Mouse (Mus musculus) left cerebral cortex, postnatal 25 days (tissue): ENCODE data around the gene Accs. TPM values are rescaled to one million over a fixed set of nuclear protein-coding genes. Genes with fewer than 3 reads are reported as not detected.

Experiments
- DNase-seq, 2 experiments: peaks; one replicate each; pipeline ENCODE4 v3.0.0; 2022; ENCODE audit warnings: low spot score in 2 of 2, mixed read lengths in 1 of 2
- intact Hi-C: fragments of 180-260 bp; cut with DNase I; formaldehyde crosslinking; loops from one replicate; pipeline ENCODE4 v1.15.1; 2025
- total RNA-seq, 2 experiments: library from RNA; stranded (reverse); gene quantifications; 2 replicates each; pipeline ENCODE4 v1.2.3; 2021

Gene Accs
- total RNA-seq, 2 experiments from 2014 or later = 2.4 to 3.6 TPM

DNA sequence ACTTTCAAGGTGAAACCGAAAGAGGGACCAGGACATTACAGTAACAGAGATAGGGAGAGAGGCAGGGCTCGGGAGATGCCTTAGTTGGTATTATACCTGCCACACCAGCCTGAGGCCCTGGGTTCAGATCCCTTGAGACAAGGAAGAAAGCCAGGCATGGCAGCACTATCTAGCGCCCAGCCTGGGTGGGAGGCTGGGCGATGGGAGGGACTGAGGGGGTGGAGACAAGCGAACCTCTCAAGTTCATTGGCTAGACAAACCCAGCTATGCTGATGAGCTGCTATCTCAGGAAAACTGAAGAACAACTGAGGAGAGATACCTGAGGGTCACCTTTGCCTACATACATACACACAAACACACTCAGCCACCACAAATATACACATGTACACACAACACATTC lies 44.7 kb downstream of the Accs start:
- no peak for DNase-seq
- intact Hi-C loops = no loop called here

DNA sequence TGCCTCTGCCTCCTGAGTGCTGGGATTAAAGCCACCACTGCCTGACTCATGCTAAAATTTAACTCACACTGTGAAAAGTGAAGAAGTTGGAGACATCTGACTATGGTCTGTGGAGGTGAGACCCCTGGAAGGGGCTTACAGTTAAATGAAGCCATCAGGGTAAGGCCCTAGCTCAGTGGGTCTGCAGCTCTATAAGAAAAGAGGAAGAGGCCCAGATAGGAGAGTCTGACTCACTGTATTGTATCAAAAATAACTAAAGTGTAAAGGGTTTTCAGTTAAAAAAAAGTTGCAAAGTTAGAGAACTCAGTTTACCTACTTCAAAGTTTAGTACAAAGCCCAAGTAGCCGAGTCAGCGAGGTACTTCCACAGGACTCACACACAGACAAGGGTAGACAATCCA lies 46.8 kb downstream of the Accs start:
- intact Hi-C loops = no loop called here
- no peak for DNase-seq

DNA sequence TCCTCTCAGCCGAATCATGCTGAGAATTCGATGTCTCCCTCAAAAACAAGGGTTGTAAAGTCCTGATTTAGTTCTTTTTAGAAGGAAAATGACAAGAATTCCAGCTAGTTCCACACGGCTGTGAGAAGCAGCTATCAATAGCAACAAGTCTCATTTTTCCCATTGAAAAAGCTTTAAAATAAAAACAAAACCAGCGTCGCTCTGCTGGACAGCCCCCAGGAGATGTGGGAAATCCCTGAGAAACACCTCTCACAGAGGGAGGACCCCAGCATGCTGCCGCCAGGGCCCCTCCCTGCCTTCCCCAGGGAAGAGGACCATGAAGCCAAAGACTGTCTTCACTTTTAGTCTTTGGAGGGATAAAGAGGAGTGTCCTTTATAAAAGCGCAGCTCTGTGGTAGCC lies 48.6 kb downstream of the Accs start:
- intact Hi-C loops = no loop called here
- DNase-seq = no peak

DNA sequence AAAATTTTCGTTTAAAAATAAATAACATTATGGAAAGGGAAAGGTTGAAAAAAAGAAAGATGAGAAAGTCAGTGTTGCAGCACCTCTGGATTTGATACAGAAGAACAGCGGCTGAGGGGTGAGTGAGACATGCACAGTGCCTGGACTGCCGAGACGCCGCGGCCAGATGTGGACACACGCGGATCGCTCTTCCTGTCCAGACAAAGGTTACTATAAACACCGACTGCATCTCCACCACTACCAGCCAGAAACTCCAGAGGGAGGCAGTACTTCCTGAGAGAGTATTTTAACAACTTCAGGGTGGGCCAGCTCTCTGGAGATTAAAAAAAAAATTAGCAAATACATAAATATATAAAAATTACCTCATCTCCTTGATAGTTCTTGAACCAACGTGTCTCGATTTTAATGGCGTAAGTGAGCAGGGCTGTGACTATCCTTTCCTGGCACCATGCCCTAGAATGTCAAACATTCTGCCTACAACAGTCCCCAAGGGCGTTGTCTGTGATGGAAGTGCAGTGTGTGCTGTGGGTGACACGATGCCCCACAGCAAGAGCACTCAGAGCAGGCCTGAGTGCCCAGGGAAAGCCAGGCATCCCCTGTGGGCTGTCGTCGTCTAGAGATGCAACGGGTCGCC lies 52.5 kb downstream of the Accs start:
- intact Hi-C loops = no loop called here
- DNase-seq = no peak

DNA sequence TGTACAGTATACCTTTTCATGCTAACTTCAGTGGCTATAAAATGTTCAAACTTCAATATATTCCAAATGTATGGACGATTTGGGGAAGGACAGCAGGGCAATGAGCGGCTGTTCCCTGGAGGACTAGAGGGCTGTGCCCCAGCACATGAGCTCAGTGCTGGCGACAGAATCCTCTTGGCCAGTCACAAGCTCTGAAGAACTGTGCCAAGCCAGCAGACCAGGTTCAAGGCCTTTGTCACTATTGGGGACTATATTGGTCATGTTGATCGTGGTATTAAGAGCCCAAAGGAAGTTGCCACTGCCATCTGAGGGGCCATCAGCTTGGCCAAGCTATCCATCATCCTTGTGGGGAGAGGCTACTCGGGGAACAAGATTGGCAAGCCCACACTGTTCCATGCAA lies 55.4 kb downstream of the Accs start:
- intact Hi-C loops = no loop called here
- no peak for DNase-seq

DNA sequence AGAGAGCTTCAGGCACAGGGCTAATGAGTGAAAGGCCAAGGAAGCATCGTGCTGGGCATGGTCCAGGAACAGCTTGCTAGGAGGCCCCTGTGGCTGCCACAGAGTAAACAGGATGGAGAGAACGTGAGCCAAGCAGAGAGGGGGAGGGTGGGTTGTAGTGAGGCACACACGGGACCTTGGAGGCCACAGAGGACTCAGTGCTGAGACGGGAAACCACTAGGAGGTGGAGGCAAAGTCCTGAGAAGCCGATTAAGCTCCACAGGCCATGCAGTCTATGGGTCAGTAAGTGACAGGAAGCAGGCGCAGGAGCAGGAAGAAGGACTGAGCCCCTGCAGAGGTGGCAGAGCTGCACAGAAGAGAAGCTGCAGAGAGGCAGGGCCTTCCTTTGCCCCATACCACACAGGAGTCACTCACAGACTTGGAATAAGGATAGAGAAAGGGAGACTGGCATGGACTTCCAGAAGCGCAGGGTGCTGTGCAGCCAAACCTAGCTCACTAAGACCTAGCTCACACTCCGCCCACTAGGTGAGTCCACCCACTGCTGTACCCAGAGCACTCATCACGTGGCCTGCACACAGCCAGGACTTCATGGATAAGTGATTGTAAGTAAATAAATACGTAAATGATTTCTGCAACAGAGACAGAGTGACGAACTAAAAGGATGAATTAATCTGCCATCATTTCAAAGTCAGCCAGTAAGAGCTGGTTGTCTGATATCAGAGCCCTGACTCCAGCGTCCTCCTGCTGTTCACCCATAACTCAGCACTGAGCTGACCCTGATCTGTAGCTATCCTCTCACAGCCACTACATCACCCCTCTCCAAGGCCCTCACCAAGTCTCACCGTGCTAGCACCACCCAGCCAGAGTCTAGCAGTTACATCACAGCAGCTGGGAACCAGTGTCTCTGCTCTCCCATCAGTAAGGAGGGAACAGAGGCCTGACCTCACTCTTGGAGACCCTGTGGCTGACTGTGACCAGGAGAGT lies 57.9 kb downstream of the Accs start:
- peak; percentile 36 to 63 for DNase-seq

DNA sequence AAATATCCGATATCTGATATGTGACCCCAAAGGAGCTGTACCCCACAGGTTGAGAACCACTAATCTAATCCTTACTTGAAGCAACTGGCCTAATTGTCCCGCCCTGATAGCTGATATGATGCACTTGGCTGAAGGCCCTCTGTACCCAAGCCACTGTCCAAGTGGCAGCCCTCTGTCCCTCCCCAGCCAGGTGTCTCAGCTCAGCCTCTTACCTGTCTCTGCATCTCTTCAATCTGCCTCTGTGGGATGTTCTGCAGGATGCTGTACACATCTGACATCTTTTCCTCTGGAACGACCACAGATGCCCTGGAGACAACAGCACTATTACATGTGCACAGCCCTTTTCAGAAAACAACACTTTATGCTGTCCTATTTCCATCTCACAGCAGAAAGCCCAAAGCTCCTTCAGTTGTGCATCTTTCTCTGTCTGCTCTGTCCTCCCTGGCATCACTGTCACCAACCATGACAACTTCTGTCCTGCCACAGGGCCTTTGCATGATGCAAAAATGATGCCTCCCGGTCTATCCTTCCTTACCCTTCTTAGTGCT lies 58.9 kb downstream of the Accs start:
- intact Hi-C loops = no loop called here
- DNase-seq = no peak

More for the DNA sequence above, 57.9 kb downstream of the Accs start:
- intact Hi-C loops = no loop called here

DNA sequence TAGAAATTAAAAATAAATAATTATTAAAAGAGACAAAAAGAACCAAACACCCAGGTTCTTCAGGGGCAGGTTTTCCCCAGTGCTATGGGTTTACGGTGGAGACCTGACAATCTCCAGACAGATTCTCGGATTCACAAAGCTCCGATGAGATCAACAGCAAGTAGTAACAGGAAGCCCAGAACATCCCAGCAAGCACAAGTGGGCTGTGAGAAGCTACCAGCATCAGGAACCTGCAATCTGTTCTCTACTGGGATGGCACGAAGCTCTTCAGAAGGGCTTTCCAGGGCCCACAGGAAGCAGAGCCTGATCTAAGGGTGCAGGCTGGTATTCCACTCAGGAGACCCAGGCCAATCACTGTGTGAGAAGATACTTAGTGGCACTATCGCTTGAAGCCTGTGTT lies 61.2 kb downstream of the Accs start:
- intact Hi-C loops = no loop called here
- peak in 1 of 2 experiments; percentile 37 for DNase-seq

DNA sequence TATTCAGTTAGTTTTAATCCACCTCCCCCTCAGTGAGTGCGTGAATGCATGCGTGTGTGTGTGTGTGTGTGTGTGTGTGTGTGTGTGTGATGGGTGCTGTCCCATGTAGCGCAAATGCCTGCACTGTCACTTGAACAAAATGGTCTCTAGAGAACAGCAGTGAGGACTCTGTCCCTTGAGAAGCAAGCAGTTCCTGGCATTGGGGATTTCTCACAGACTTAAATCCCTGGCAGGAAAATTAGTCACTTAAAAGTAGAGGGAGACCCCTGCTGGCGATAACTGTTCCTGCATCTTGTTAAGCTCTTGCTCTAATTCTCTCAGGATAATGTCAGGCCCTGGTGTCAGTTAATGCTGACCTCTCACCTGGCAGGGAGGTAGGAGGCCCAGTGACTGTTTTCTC lies 63.6 kb downstream of the Accs start:
- peak; percentile 85 to 90 for DNase-seq
- intact Hi-C loops = loop anchor here (2.0 kb wide), 1 partner anchor 311 kb away; no protein-coding TSS in a partner anchor

DNA sequence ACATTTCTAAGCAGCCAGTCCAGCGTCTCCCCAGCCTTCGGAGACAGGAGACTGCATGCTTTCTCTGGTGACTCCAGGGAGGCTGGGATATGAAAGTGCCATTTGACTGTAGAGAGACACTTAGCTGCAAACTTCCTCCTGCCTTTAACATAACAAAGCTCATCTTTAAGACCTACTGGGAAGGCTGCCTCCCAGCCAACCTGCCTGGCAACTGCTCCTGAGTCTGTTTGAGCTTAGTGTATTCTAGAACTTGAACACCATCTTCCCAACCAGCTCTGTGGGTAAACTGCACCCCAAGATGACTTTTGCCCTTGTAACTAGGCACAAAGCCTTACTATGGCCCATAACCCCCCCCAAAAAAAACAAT lies 64.3 kb downstream of the Accs start:
- no peak for DNase-seq
- intact Hi-C loops = no loop called here

DNA sequence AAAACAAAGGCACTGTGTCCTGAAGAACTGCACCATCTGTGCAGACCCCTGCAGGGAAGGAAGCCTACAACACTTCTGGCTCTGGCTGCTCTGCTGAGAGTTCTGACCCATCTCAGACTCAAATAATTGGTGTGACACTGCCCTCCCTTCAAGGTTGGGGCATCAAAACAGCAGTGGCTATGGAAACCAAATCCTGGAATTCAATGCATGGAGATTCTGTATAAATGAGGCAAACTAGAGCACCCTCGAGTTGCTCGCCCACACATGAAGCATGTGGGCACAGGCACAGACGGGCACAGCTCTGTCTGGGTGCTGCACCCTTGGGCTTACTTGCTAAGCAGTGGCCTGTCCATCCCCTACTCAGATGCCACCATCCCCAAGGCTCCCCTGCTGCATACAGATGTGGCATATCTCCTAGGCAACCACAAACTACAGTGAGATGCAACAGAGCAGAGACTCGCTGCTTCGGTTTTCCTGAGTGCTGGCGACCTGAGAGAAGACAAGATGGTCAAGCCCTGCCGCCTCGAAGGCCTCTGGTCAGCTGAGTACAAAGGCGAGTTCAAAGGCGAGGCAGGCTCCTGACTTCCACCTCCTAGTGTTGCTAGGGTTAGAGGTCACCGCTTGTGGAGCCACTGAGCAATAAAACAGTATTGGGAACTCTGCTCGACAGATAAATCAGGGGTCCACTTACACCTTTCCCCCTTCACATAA lies 64.9 kb downstream of the Accs start:
- peak in 1 of 2 experiments; percentile 73 for DNase-seq
- intact Hi-C loops = loop anchor here (5.0 kb wide), 1 partner anchor 123 kb away; no protein-coding TSS in a partner anchor

DNA sequence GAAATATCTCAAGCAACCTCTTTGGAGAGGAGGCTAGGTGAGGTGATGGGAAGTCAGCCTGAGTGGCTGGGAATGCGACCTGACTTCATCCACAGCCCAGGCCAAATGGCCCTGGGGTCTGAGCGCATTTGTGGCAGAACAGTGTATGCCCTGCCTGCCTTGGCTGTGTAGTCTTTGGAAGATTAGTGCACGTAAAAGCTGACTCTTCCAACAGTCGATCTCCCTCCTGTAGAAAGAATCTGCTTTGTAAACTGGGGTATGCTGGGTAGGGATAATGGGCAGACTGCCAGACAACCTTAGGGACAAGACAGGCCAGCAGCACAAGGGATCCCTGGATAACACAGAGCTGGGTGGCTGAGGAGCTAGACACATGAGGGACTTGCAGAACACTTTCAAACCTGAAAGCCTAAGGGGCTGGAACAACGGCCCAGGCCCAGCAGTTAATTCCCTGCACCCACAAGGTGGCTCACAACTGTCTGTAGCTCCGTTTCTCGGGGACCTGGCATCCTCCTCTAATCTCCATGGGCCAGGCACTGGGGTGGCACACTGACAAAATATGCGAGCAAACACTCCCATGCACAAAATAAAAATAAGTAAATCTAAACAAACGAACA lies 65.7 kb downstream of the Accs start:
- no peak for DNase-seq
- intact Hi-C loops = loop anchor here (5.0 kb wide), 1 partner anchor 122 kb away; no protein-coding TSS in a partner anchor

Other genes starting within 250 kb of the Accs start
- gene Alx4, start 207.6 kb downstream of the Accs start, total RNA-seq = 1 to 10 TPM; 1.1 to 1.4 TPM
- 10 to 100 TPM; 51.2 to 53.0 TPM for gene Ext2, start 27.4 kb downstream of the Accs start, total RNA-seq
- gene Accsl, start 19.2 kb upstream of the Accs start, total RNA-seq = not detected
- gene Gm13889, start 107.3 kb upstream of the Accs start, total RNA-seq = 10 to 100 TPM; 46.6 to 48.8 TPM
- not detected for gene Gm27027, start 146.4 kb upstream of the Accs start, total RNA-seq
- gene Alkbh3, start 160.9 kb upstream of the Accs start, total RNA-seq = 10 to 100 TPM; 19.4 to 25.7 TPM